Mouse (Mus musculus) neural tube, embryonic 13.5 days (tissue): ENCODE data around the gene Astn1. TPM values are rescaled to one million over a fixed set of nuclear protein-coding genes. Genes with fewer than 3 reads are reported as not detected.

Experiments
- ATAC-seq: fragments of 200-750 bp; cut with Nextera tagmentation; 2 replicates; pipeline ENCODE4 v1.8.0; 2017; ENCODE audit warnings: low read depth, mild to moderate bottlenecking, moderate TSS enrichment, moderate library complexity
- H3K27ac ChIP-seq: fragments of 300-500 bp; sonication (generic); replicated peaks from 2 replicates; pipeline ENCODE4 v1.5.1; 2015; ENCODE audit warnings: moderate library complexity, mild to moderate bottlenecking, inconsistent platforms
- H3K27me3 ChIP-seq: fragments of 300-500 bp; sonication (generic); 2 replicates; pipeline ENCODE4 v1.6.1; 2015; ENCODE audit warnings: mild to moderate bottlenecking, inconsistent platforms
- H3K36me3 ChIP-seq: fragments of 300-500 bp; sonication (generic); 2 replicates; pipeline ENCODE4 v1.6.1; 2015; ENCODE audit warnings: mild to moderate bottlenecking, inconsistent platforms
- H3K4me1 ChIP-seq: fragments of 300-500 bp; sonication (generic); replicated peaks from 2 replicates; pipeline ENCODE4 v1.6.1; 2015; ENCODE audit warnings: inconsistent platforms
- H3K4me2 ChIP-seq: fragments of 300-500 bp; sonication (generic); 2 replicates; pipeline ENCODE4 v1.6.1; 2015; ENCODE audit warnings: inconsistent platforms, mild to moderate bottlenecking, moderate library complexity
- H3K4me3 ChIP-seq: fragments of 300-500 bp; sonication (generic); 2 replicates; pipeline ENCODE4 v1.5.1; 2015; ENCODE audit warnings: mild to moderate bottlenecking, inconsistent platforms
- H3K9ac ChIP-seq: fragments of 300-500 bp; sonication (generic); 2 replicates; pipeline ENCODE4 v1.6.1; 2015; ENCODE audit warnings: moderate library complexity, mild to moderate bottlenecking, inconsistent platforms
- H3K9me3 ChIP-seq: fragments of 300-500 bp; sonication (generic); 2 replicates; pipeline ENCODE4 v1.6.1; 2016; ENCODE audit warnings: inconsistent platforms
- WGBS: fragments of 180-500 bp; shearing (Covaris S2); methylation state at CpG from one replicate; pipeline ENCODE4 v1.1.7; 2015; 5-methylcytosine and 5-hydroxymethylcytosine counted together
- polyA plus RNA-seq: library from polyadenylated mRNA; unstranded; fragments of >200 nt; fragmentation: Nextera tagmentation; extraction: Ambion mirVana; gene quantifications from 2 replicates; pipeline ENCODE4 v1.2.1, GENCODE M21; 2015

Astn1 gene
- polyA plus RNA-seq, 1 experiment from 2014 or later, result 29.3 TPM

DNA sequence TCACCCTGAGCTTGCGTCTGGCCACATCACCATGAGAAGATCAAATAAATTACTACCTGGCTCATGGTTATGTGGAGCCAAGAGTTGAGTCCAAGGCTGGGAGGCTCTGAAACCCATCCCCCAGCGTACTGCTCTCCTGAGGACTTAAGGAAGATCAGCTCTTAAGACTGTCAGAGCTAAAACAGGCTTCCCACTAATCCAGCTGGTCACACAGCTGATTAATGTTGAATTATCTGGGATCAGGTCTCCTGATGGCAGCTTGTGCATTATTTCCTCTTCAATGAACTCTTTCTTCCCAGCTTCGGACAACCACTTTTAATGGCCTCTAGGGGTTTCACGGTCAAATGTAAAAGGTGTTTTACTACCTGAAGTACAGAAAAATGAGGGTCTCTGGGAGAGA, 184.4 kb downstream of the Astn1 start:
- H3K27ac ChIP-seq, result no peak overlapping the region
- H3K9me3 ChIP-seq, result no peaks in the 10 kb centered on the region
- peaks cover 28% of the 10 kb centered on the region for H3K4me1 ChIP-seq
- no peak overlapping the region for H3K9ac ChIP-seq
- no peaks in the 10 kb centered on the region for H3K27me3 ChIP-seq
- no peak overlapping the region for H3K4me2 ChIP-seq
- ATAC-seq, result no peak
- H3K4me3 ChIP-seq, result no peak overlapping the region
- H3K36me3 ChIP-seq, result peaks cover 16% of the 10 kb centered on the region
- WGBS, result 33% methylated on average over 4 of the region's 4 CpGs

DNA sequence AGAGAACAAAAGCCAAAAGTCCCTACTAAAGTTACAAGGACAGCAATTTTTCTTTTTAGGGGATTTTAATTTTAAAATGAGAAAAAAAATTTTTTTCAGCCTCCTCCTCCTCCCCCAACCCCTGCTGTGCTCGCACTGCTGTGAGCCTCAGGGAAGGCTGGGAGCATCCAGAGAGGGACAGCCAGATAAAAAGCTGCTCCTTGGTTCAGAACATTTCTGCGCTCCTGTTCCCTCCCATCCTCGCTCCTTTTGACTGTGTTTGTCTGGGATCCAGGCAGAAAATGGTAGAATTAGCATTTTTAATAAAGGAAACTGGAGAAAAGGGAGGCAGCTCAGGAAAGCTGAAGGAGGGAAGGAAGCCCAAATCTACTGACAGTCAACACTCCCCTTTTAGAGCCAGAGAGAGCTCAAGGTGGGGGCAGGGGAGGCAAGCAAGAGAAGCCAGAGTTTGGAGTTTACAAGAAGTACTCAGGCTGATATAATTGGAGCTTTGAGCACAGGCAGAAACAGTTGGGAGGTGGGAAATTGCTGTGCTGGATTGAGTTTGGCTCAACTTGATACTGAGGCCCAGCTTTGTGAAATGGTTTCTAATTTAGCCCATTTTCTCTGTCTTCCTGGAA, 185.6 kb downstream of the Astn1 start:
- peak; percentile 54; the same call in 1 of the 2 replicates for ATAC-seq
- Histone ChIP-seq H3K9me3 (no peaks in the 10 kb centered on the region), H3K27ac (0 out of 2 replicates have a peak overlapping the region, but pooled peaks have one; percentile 29), H3K36me3 (peaks cover 7% of the 10 kb centered on the region; the same call in 1 of the 2 replicates), H3K9ac (no peak overlapping the region), H3K4me3 (no peak overlapping the region), H3K4me1 (peaks cover 34% of the 10 kb centered on the region), H3K27me3 (no peaks in the 10 kb centered on the region), H3K4me2 (no peak overlapping the region)
- WGBS, result 24% methylated on average over 3 of the region's 3 CpGs

DNA sequence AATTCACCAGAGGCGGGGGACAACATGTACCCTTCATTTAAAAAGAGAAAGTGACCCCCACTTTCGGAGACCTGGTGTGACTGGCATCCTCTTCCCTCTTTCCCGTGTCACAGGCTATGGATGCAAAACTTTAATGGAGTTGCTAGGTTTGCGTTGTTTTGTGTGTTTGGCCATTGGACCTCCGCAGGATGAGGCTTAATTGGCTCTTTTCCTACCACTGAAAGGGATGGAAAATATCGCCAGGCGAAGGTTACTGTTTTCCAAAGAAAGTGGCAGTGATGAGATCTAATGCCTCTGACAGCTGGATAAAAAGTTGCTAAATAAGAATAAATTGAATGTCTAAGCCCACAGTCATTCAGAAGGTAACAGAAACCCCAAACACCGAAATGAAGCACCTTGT, 186.2 kb downstream of the Astn1 start:
- Histone ChIP-seq H3K9ac (no peak overlapping the region), H3K9me3 (no peaks in the 10 kb centered on the region), H3K36me3 (peaks cover 7% of the 10 kb centered on the region; the same call in 1 of the 2 replicates), H3K4me1 (peaks cover 34% of the 10 kb centered on the region), H3K27ac (0 out of 2 replicates have a peak overlapping the region, but pooled peaks have one; percentile 29), H3K27me3 (no peaks in the 10 kb centered on the region), H3K4me3 (no peak overlapping the region), H3K4me2 (no peak overlapping the region)
- no peak for ATAC-seq
- WGBS, result 90% methylated on average over 8 of the region's 8 CpGs

DNA sequence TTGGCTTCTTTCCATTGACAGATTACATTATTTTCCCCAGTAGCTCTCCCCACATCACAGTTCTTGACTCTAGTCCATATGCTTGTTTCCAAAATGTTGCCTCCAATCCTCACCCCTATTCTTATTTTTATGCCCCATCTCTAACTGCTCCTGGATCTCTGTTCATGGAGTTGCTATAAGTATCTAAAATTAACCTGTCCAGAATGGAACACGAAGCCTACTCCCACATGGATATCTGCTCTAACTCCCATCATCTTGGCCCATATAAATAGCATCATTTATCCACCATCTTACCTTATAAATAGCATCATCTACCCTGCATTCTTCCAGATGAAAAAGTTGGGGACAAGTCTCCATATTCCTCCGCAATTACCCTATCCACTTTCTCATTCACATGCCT, 187.5 kb downstream of the Astn1 start:
- no peak overlapping the region for H3K4me3 ChIP-seq
- H3K36me3 ChIP-seq, result peaks cover 7% of the 10 kb centered on the region; the same call in 1 of the 2 replicates
- no peaks in the 10 kb centered on the region for H3K9me3 ChIP-seq
- H3K4me2 ChIP-seq, result no peak overlapping the region
- no peak overlapping the region for H3K27ac ChIP-seq
- H3K27me3 ChIP-seq, result no peaks in the 10 kb centered on the region
- 94% methylated on average over 2 of the region's 2 CpGs for WGBS
- ATAC-seq, result no peak
- peaks cover 46% of the 10 kb centered on the region for H3K4me1 ChIP-seq
- H3K9ac ChIP-seq, result no peak overlapping the region

DNA sequence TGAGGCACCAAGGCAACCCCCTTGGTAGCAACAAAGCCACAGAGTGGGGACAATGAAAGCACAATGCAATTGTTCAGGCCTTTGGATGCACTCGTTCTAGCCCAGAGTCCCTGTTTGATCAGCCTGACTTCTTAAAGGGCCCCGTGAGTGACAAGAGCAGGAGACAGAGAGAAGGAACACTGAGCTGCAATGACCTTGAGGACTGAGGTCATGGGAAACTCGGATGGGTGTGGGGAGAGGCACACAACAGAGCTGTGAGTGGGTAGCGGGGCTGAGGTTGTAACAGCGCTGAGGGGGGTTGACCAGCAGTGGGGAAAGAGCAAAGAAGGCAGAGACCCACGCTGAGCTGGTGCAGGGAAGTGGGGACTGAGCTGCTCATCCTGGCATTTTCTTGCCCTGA, 189.9 kb downstream of the Astn1 start:
- H3K9me3 ChIP-seq, result no peaks in the 10 kb centered on the region
- no peak overlapping the region for H3K4me2 ChIP-seq
- peaks cover 7% of the 10 kb centered on the region; the same call in 1 of the 2 replicates for H3K36me3 ChIP-seq
- no peaks in the 10 kb centered on the region for H3K27me3 ChIP-seq
- no peak for ATAC-seq
- no peak overlapping the region for H3K9ac ChIP-seq
- peaks cover 32% of the 10 kb centered on the region for H3K4me1 ChIP-seq
- 21% methylated on average over 6 of the region's 6 CpGs for WGBS
- no peak overlapping the region for H3K27ac ChIP-seq
- H3K4me3 ChIP-seq, result no peak overlapping the region

DNA sequence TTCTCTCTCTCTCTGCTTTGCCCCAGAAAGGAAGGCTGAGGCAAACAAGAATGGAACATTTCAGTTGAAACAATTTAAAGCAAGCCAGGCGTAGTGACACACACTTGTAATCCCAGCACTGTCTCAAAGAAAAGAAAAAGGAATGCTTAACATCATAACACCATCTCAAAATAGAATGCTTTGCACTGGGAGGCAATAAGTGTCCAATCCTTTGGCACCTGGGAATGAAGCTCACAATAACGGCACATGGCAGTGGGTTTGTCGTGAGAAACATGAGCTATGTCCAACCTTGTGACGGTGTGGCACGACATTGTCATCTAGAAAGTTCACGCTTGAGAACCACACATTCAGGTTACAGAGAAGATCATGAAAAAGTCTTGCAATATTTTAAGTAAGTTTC, 191.3 kb downstream of the Astn1 start:
- H3K4me2 ChIP-seq, result no peak overlapping the region
- H3K9ac ChIP-seq, result no peak overlapping the region
- no peaks in the 10 kb centered on the region for H3K9me3 ChIP-seq
- H3K4me1 ChIP-seq, result peaks cover 19% of the 10 kb centered on the region
- no peaks in the 10 kb centered on the region for H3K27me3 ChIP-seq
- no peak overlapping the region for H3K4me3 ChIP-seq
- H3K36me3 ChIP-seq, result peaks cover 7% of the 10 kb centered on the region; the same call in 1 of the 2 replicates
- no peak overlapping the region for H3K27ac ChIP-seq
- WGBS, result 87% methylated on average over 6 of the region's 6 CpGs
- no peak for ATAC-seq

DNA sequence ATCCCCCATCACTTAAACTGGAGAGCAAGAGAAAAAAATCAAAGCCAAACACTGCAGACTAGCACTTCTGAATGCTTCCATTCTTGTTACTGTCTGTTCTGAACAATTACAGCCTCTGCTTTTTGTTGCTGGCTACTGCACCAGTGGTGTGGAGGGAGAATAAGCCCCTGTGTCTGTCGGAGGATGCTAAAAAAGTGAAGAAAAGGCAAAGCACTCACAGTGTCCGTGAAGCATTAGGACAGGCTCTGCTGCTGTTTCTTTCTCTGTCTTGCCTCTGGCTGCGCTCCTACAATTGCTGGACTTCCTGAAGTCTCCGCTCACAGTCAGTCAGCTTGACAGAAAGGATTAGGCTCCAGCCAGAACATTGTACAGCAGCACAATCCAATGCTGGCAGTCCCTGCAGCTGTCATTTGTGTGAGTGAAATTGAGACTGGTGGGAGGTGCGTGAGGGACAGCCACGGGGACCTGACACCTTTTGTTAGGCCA, 192.0 kb downstream of the Astn1 start:
- WGBS, result 12% methylated on average over 6 of the region's 6 CpGs
- Histone ChIP-seq H3K36me3 (peaks cover 7% of the 10 kb centered on the region; the same call in 1 of the 2 replicates), H3K4me2 (no peak overlapping the region), H3K4me1 (peaks cover 19% of the 10 kb centered on the region), H3K9ac (no peak overlapping the region), H3K27ac (no peak overlapping the region), H3K27me3 (no peaks in the 10 kb centered on the region), H3K4me3 (no peak overlapping the region), H3K9me3 (no peaks in the 10 kb centered on the region)
- ATAC-seq, result no peak

DNA sequence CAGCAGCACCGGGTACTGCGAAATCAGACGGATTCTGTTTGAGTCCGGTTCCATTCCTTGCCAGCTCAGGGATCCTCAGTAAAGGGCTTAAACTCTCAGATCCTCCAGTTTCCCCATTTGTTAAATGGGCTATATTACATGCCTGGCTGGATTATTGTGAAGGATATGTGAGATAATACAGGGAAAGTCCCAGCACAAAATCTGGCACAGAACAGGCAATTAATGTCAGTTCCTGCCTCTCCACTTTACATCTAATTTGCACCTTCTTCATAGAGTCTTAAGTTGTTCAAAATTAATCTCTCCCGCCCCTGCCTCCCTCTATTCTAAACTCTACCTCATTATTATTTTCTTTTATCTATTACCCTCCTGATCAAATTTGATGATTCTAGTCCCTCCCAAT, 211.1 kb downstream of the Astn1 start:
- Histone ChIP-seq H3K27me3 (no peaks in the 10 kb centered on the region), H3K36me3 (peaks cover 24% of the 10 kb centered on the region), H3K9ac (no peak overlapping the region), H3K27ac (no peak overlapping the region), H3K4me3 (no peak overlapping the region), H3K4me1 (no peaks in the 10 kb centered on the region), H3K9me3 (no peaks in the 10 kb centered on the region), H3K4me2 (no peak overlapping the region)
- WGBS, result 94% methylated on average over 5 of the region's 5 CpGs
- ATAC-seq, result no peak

DNA sequence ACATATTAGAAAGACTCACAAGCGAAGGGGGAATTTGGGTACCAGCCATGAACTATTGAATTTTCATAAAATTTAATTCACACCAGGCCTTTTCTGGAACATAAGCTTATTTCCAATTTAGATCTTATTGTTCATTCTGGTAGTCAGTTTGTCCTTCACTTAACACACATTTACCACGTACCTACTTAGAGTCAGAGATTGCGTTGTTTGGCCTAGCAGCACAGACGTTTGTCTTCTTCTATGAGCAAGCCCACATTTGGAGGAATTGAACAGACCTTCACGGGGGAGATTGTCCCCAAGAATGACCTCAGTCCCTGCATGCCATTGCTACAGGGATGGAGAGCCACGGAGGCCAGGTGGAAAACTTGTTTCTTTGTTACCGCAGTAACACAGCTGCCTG, 211.5 kb downstream of the Astn1 start:
- no peak overlapping the region for H3K27ac ChIP-seq
- H3K4me1 ChIP-seq, result no peaks in the 10 kb centered on the region
- H3K4me2 ChIP-seq, result no peak overlapping the region
- H3K9me3 ChIP-seq, result no peaks in the 10 kb centered on the region
- no peak for ATAC-seq
- peaks cover 24% of the 10 kb centered on the region for H3K36me3 ChIP-seq
- H3K9ac ChIP-seq, result no peak overlapping the region
- no peak overlapping the region for H3K4me3 ChIP-seq
- 91% methylated on average over 7 of the region's 7 CpGs for WGBS
- H3K27me3 ChIP-seq, result no peaks in the 10 kb centered on the region

DNA sequence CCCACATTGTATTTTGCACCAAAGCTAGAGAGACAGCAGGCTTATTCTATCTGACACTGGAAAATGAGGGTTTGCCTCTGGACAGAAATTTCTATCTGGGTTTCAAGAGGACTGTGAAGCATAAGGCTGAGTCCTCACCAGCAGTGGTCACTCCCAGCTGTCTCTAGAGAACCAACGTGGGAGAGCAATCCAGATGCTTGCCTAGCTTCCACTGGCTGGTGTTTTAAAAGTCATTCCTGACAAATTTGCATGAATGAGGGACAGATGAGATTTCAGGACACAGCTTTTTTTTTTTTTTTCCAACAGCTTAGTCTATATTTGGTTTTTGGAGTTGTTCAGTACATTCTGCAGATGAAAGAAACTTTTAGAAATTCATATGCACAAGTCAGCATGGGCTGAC, 213.9 kb downstream of the Astn1 start:
- Histone ChIP-seq H3K4me3 (no peak overlapping the region), H3K4me2 (no peak overlapping the region), H3K27me3 (no peaks in the 10 kb centered on the region), H3K9me3 (no peaks in the 10 kb centered on the region), H3K4me1 (no peaks in the 10 kb centered on the region), H3K36me3 (peaks cover 30% of the 10 kb centered on the region), H3K27ac (no peak overlapping the region), H3K9ac (no peak overlapping the region)
- ATAC-seq, result no peak
- 55% methylated on average over 1 of the region's 1 CpGs for WGBS

DNA sequence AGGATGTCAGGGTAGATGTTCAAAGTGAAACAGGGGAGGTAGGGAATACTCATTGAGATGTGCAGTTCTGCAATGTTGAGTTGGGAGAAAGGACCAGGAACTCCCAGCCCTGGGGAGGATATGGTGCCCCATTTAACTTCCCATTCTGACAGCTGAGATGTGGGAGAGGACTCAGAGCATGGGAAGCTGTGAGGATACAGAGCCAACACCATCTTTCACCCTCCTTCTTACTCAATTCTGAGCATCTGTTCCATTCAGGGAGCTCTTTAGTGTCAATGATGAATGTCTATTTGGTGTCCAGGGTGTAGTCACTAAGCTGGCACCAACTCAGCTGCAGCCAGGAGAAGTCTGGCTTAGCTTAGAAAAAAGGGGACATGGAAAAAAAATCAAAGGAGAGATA, 219.7 kb downstream of the Astn1 start:
- no peaks in the 10 kb centered on the region for H3K9me3 ChIP-seq
- no peak overlapping the region for H3K4me2 ChIP-seq
- H3K36me3 ChIP-seq, result peaks cover 16% of the 10 kb centered on the region
- H3K27me3 ChIP-seq, result no peaks in the 10 kb centered on the region
- H3K27ac ChIP-seq, result no peak overlapping the region
- no peaks in the 10 kb centered on the region for H3K4me1 ChIP-seq
- H3K9ac ChIP-seq, result no peak overlapping the region
- H3K4me3 ChIP-seq, result no peak overlapping the region
- no peak for ATAC-seq

DNA sequence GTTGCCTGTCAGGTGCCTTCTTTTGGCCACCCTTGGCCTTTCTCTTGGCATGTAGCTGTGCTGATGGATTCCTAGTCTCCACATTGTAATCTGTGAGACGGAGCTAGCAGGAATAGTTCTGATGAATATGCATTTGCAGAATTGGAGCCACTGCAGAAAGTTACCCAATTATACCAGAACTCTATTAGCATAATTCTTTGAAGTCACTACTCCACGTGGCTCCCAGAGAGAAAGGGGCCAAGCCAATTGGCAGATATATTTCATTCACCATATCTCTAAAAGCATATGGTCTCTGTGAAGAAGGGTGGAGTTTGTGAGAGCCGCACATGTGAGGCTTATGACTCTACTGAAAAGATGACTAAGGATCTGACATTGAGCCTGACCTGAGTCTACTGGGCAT, 226.8 kb downstream of the Astn1 start:
- Histone ChIP-seq H3K36me3 (peaks cover 23% of the 10 kb centered on the region), H3K4me2 (no peak overlapping the region), H3K9ac (no peak overlapping the region), H3K4me1 (no peaks in the 10 kb centered on the region), H3K4me3 (no peak overlapping the region), H3K9me3 (no peaks in the 10 kb centered on the region), H3K27ac (no peak overlapping the region), H3K27me3 (no peaks in the 10 kb centered on the region)
- 76% methylated on average over 3 of the region's 3 CpGs for WGBS
- ATAC-seq, result no peak
